Mouse (Mus musculus): ENCODE data around the gene Lelp1. TPM values are rescaled to one million over a fixed set of nuclear protein-coding genes. Genes with fewer than 3 reads are reported as not detected.

Lelp1 gene
- total and polyA plus RNA-seq, 3 experiments: 0.39 TPM; not detected in 2

- no peak overlapping the region for H3K27ac ChIP-seq
- DNase-seq: peak; percentile 4 to 22
- no peaks in the 10 kb centered on the region for H3K79me2 ChIP-seq (replicated peaks; ENCODE audit: control insufficient read depth, insufficient read depth, low read length)
- no peaks in the 10 kb centered on the region for H3K4me1 ChIP-seq (ENCODE audit: control insufficient read depth, insufficient read depth, low read length)
- H3K36me3 ChIP-seq (ENCODE audit: control insufficient read depth, insufficient read depth, low read length): no peaks in the 10 kb centered on the region
- TF ChIP-seq CTCF (IDR thresholded peaks at IDR 0.05) (peak; percentile 74), POLR2A (IDR thresholded peaks at IDR 0.05; ENCODE audit: insufficient read depth, low read depth, low read length) (no peak), EP300 (IDR thresholded peaks at IDR 0.05; ENCODE audit: insufficient read depth, low read depth, low read length) (no peak)
- 7% methylated on average over 6 of the region's 6 CpGs for WGBS
- H3K4me3 ChIP-seq: no peak overlapping the region
- H3K27me3 ChIP-seq (ENCODE audit: control insufficient read depth, insufficient read depth, low read length): no peaks in the 10 kb centered on the region
- intact Hi-C loops (cut with DNase I): loop anchor here (1.0 kb wide), 1 partner anchor 56 kb away; no protein-coding TSS in a partner anchor
- H3K9ac ChIP-seq (ENCODE audit: low read depth, low read length): no peak overlapping the region
Observed at GRCm38 (mm10) chr3:92106582-92106981, 36.0 kb downstream of the Lelp1 start.

Other genes starting within 250 kb of the Lelp1 start
- gene Pglyrp3, start 128.2 kb downstream of the Lelp1 start, total RNA-seq (2021): not detected
- gene Pglyrp3, start 128.2 kb downstream of the Lelp1 start, polyA plus RNA-seq (2012; rRNA removed): not detected in 2 replicates
- not detected for gene Lor, start 59.6 kb downstream of the Lelp1 start, total RNA-seq (2021)
- not detected in 2 replicates for gene Lor, start 59.6 kb downstream of the Lelp1 start, polyA plus RNA-seq (2012; rRNA removed)
- gene Prr9, start 18.8 kb downstream of the Lelp1 start, total RNA-seq (2021): not detected
- not detected in 2 replicates for gene Prr9, start 18.8 kb downstream of the Lelp1 start, polyA plus RNA-seq (2012; rRNA removed)
- gene Sprr2a1, start 73.1 kb upstream of the Lelp1 start, total RNA-seq (2021): not detected
- not detected in 2 replicates for gene Sprr2a1, start 73.1 kb upstream of the Lelp1 start, polyA plus RNA-seq (2012; rRNA removed)
- 1 to 10 TPM in 1 of 2 experiments, under 1 TPM in 1; 0.43 to 1.1 TPM for gene Sprr2a2, start 73.2 kb upstream of the Lelp1 start, total RNA-seq (2021)
- 5.7 and 5.8 TPM in 2 replicates for gene Sprr2a2, start 73.2 kb upstream of the Lelp1 start, polyA plus RNA-seq (2012; rRNA removed)
- not detected for gene Sprr2a3, start 142.7 kb upstream of the Lelp1 start, total RNA-seq (2021)
- gene Sprr2a3, start 142.7 kb upstream of the Lelp1 start, polyA plus RNA-seq (2012; rRNA removed): 0.18 TPM in 2 replicates
- not detected for gene Sprr2b, start 173.9 kb upstream of the Lelp1 start, total RNA-seq (2021)
- gene Sprr2b, start 173.9 kb upstream of the Lelp1 start, polyA plus RNA-seq (2012; rRNA removed): not detected in 2 replicates
- gene Sprr2d, start 196.4 kb upstream of the Lelp1 start, total RNA-seq (2021): not detected
- not detected in 2 replicates for gene Sprr2d, start 196.4 kb upstream of the Lelp1 start, polyA plus RNA-seq (2012; rRNA removed)
- not detected for gene Sprr2e, start 209.4 kb upstream of the Lelp1 start, total RNA-seq (2021)
- not detected in 2 replicates for gene Sprr2e, start 209.4 kb upstream of the Lelp1 start, polyA plus RNA-seq (2012; rRNA removed)
- not detected for gene Sprr2f, start 222.4 kb upstream of the Lelp1 start, total RNA-seq (2021)
- not detected in 2 replicates for gene Sprr2f, start 222.4 kb upstream of the Lelp1 start, polyA plus RNA-seq (2012; rRNA removed)
- gene Sprr2h, start 242.9 kb upstream of the Lelp1 start, total RNA-seq (2021): not detected
- gene Sprr2h, start 242.9 kb upstream of the Lelp1 start, polyA plus RNA-seq (2012; rRNA removed): not detected in 2 replicates